20 mouse cellular contexts compared by ENCODE assay signal in genomic region chr8:120243916-120244451, GRCm38 (mm10).
"Had no signal": no experiment of that assay in that cellular context is flagged by ENCODE, and none has a peak within 500 bp of the region (broad histone marks: within the 10 kb centered on the region; RNA-seq: fewer than 3 reads in every experiment).

No protein-coding gene starts in this region.

- DNase-seq: gastrocnemius, postnatal 14 days; heart, postnatal 10 days; heart, postnatal 4 days; kidney, adult 11 months; kidney, adult 9 months; kidney, postnatal 14 days; layer of hippocampus, adult 9-11 months; layer of hippocampus, postnatal 36 days; left cerebral cortex, postnatal 4 days had no signal

- H3K9me3 ChIP-seq: heart, embryonic 10.5 days; hindbrain, embryonic 12.5 days; kidney, embryonic 15.5 days; limb, embryonic 15.5 days had no signal

- H3K27ac ChIP-seq: heart, embryonic 10.5 days; hindbrain, embryonic 10.5 days; hindbrain, embryonic 12.5 days; hindbrain, embryonic 14.5 days; hindbrain, postnatal 0 days; kidney, embryonic 15.5 days; kidney, postnatal 0 days; limb, embryonic 13.5 days; limb, embryonic 15.5 days had no signal

- ATAC-seq: hindbrain, postnatal 0 days; intestine, embryonic 16.5 days had no signal

- H3K9ac ChIP-seq: heart, embryonic 12.5 days; hindbrain, embryonic 12.5 days; hindbrain, embryonic 14.5 days; kidney, embryonic 15.5 days; limb, embryonic 13.5 days; limb, embryonic 15.5 days had no signal

- H3K4me1 ChIP-seq: hindbrain, embryonic 10.5 days; hindbrain, embryonic 12.5 days had no signal

- H3K4me3 ChIP-seq: heart, embryonic 10.5 days; heart, embryonic 12.5 days; hindbrain, embryonic 10.5 days; hindbrain, embryonic 12.5 days; kidney, embryonic 15.5 days; limb, embryonic 13.5 days; limb, embryonic 15.5 days had no signal

- H3K4me2 ChIP-seq: heart, embryonic 12.5 days; hindbrain, embryonic 12.5 days; hindbrain, embryonic 14.5 days; kidney, embryonic 15.5 days; limb, embryonic 13.5 days; limb, embryonic 15.5 days had no signal

- H3K27me3 ChIP-seq: heart, embryonic 12.5 days; hindbrain, embryonic 12.5 days; kidney, embryonic 15.5 days; limb, embryonic 13.5 days; limb, embryonic 15.5 days had no signal
